Mouse (Mus musculus): ENCODE measurements at regions not wholly inside any gene's neighbourhood (a gene's known extent, or its start where the extent isn't known, plus 50 kb on each side); places are given as distances from the start of the nearest gene placed in this dataset.

DNA sequence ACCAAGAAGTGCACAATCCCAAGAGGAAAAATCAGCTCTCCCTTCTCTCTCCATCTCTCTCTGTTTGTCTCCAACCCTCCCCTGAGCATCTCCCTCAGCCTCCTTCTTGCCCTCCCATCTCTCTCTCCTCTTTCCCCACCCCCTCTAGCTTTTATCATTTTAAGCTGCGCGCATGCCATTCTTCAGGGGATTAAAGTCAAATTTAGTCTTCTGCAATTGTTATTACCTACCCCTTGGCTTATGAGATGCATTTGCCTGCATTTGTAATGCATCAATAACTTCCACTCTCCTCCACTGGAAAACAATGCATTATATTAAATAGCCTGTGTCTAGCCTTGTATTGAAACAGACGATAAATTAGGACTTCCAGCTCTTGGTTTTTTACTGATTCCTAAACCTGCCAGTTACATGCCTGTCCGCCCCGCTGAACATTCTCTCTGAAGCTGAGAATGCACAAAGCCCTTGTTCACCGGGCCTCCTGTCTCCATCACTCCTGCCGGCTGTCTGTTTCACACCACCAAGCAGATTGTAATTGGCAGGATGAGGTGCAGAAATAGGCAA is 429.6 kb downstream of the Prss52 start:
- Histone ChIP-seq H3K4me1 (ENCODE audit: control insufficient read depth, insufficient read depth, low read length) (peaks cover 16% of the 10 kb centered on the region), H3K9ac (replicated peaks; ENCODE audit: low read depth, low read length) (0 out of 2 replicates have a peak overlapping the region, but pooled peaks have one; percentile 22), H3K27ac (ENCODE audit: low read depth, low read length) (peak overlapping the region; percentile 84), H3K9me3 (ENCODE audit: control insufficient read depth, low read length) (no peaks in the 10 kb centered on the region), H3K4me2 (ENCODE audit: low read depth, low read length) (no peak overlapping the region), H3K36me3 (ENCODE audit: control insufficient read depth, insufficient read depth, low read length) (no peaks in the 10 kb centered on the region), H3K27me3 (ENCODE audit: control insufficient read depth, insufficient read depth, low read length) (no peaks in the 10 kb centered on the region), H3K4me3 (ENCODE audit: low read depth, low read length) (no peak overlapping the region)
- WGBS = 14% methylated on average over 7 of the region's 7 CpGs
- ATAC-seq (ENCODE audit: low read depth) = peak; percentile 77

DNA sequence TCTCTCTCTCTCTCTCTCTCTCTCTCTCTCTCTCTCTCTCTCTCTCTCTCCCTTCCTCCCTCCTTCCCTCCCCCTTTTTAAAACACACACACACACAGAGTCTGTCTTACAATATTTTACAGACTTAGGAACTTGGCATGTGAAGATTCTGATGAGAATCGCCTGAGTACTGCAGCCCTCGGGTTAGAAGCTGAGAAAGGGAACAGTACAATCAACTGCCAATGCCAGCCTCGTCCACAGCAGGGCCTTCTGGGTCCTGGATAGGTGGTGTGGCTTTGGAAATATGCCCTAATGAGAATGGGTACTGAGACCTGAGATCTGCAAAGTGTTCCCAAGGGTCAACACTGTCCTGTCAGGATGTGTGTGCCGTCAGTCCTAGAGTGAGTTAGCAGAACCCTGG is 430.1 kb downstream of the Prss52 start:
- WGBS = 22% methylated on average over 4 of the region's 4 CpGs
- Histone ChIP-seq H3K27ac (ENCODE audit: low read depth, low read length) (peak overlapping the region; percentile 84), H3K9ac (replicated peaks; ENCODE audit: low read depth, low read length) (no peak overlapping the region), H3K4me3 (ENCODE audit: low read depth, low read length) (no peak overlapping the region), H3K27me3 (ENCODE audit: control insufficient read depth, insufficient read depth, low read length) (no peaks in the 10 kb centered on the region), H3K36me3 (ENCODE audit: control insufficient read depth, insufficient read depth, low read length) (no peaks in the 10 kb centered on the region), H3K4me2 (ENCODE audit: low read depth, low read length) (0 out of 2 replicates have a peak overlapping the region, but pooled peaks have one; percentile 1), H3K4me1 (ENCODE audit: control insufficient read depth, insufficient read depth, low read length) (peaks cover 16% of the 10 kb centered on the region), H3K9me3 (ENCODE audit: control insufficient read depth, low read length) (no peaks in the 10 kb centered on the region)
- ATAC-seq (ENCODE audit: low read depth) = peak; percentile 39; the same call in 1 of the 2 replicates

DNA sequence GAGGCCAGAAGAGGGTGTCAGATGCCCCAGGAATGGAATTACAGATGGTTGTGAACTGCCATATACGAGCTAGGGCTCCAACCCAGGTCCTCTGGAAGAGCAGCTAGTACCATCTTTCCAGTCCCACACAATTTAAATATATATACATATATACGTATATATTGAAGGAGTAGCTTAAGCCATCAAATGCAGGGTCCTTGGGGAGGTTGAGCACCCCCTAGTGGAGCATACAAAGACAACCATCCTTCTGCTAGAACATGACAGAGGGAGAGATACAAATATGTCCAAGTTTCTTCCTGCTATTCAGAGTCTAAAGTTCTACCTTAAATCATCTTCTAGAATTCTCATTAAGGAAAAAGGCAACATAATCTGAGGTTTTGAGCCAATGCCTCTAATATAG is 435.4 kb downstream of the Prss52 start:
- Histone ChIP-seq H3K27ac (ENCODE audit: low read depth, low read length) (no peak overlapping the region), H3K9me3 (ENCODE audit: control insufficient read depth, low read length) (no peaks in the 10 kb centered on the region), H3K27me3 (ENCODE audit: control insufficient read depth, insufficient read depth, low read length) (no peaks in the 10 kb centered on the region), H3K4me3 (ENCODE audit: low read depth, low read length) (no peak overlapping the region), H3K9ac (replicated peaks; ENCODE audit: low read depth, low read length) (no peak overlapping the region), H3K4me1 (ENCODE audit: control insufficient read depth, insufficient read depth, low read length) (peaks cover 6% of the 10 kb centered on the region), H3K36me3 (ENCODE audit: control insufficient read depth, insufficient read depth, low read length) (no peaks in the 10 kb centered on the region), H3K4me2 (ENCODE audit: low read depth, low read length) (no peak overlapping the region)
- WGBS = 59% methylated on average over 2 of the region's 2 CpGs
- no peak for ATAC-seq (ENCODE audit: low read depth)

DNA sequence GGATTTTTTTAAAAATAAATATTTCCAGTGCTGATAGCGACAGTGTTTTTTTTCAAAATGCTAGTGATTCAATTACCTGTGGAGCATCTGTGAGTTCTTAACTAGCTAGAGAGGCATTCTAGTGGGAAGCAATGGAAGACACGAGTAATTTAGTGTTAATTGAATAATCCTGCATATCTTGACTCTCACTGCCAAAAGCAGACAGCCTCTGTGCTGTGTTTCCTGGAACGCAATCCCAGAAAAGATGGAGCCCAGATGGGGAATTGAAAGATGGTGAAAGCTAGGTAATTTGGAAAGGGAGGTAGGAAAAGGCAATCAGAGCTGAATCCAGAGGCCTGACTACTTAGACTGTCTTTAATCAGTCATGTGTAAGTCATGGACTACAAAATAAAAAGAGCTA is 441.0 kb downstream of the Prss52 start:
- Histone ChIP-seq H3K4me3 (ENCODE audit: low read depth, low read length) (no peak overlapping the region), H3K4me2 (ENCODE audit: low read depth, low read length) (no peak overlapping the region), H3K36me3 (ENCODE audit: control insufficient read depth, insufficient read depth, low read length) (no peaks in the 10 kb centered on the region), H3K27ac (ENCODE audit: low read depth, low read length) (no peak overlapping the region), H3K9ac (replicated peaks; ENCODE audit: low read depth, low read length) (no peak overlapping the region), H3K9me3 (ENCODE audit: control insufficient read depth, low read length) (no peaks in the 10 kb centered on the region), H3K4me1 (ENCODE audit: control insufficient read depth, insufficient read depth, low read length) (no peaks in the 10 kb centered on the region), H3K27me3 (ENCODE audit: control insufficient read depth, insufficient read depth, low read length) (no peaks in the 10 kb centered on the region)
- WGBS = 58% methylated on average over 3 of the region's 3 CpGs
- no peak for ATAC-seq (ENCODE audit: low read depth)

DNA sequence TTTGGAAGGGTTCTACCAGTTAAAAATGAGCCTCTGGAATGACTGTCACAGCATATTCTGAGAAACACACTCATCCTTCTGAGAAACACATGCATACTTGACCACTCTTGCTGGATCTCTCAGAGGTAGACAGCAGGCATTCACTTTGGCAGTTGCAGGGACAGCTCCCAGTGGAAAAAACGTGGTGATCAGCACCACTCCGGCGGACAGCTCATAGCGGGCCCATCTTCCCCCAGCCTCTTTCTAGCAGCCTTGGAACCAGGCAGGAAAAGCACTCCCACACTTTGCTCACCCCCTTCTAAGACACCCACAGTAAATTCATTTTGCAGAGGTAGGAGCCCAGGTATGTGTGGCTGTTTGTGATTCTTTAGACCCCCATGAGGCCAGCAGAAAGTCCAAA is 442.7 kb downstream of the Prss52 start:
- no peak overlapping the region for H3K4me3 ChIP-seq (ENCODE audit: low read depth, low read length)
- H3K4me1 ChIP-seq (ENCODE audit: control insufficient read depth, insufficient read depth, low read length) = no peaks in the 10 kb centered on the region
- H3K4me2 ChIP-seq (ENCODE audit: low read depth, low read length) = no peak overlapping the region
- H3K27me3 ChIP-seq (ENCODE audit: control insufficient read depth, insufficient read depth, low read length) = no peaks in the 10 kb centered on the region
- no peaks in the 10 kb centered on the region for H3K36me3 ChIP-seq (ENCODE audit: control insufficient read depth, insufficient read depth, low read length)
- H3K27ac ChIP-seq (ENCODE audit: low read depth, low read length) = no peak overlapping the region
- no peak for ATAC-seq (ENCODE audit: low read depth)
- no peaks in the 10 kb centered on the region for H3K9me3 ChIP-seq (ENCODE audit: control insufficient read depth, low read length)
- 9% methylated on average over 4 of the region's 4 CpGs for WGBS
- H3K9ac ChIP-seq (replicated peaks; ENCODE audit: low read depth, low read length) = no peak overlapping the region

DNA sequence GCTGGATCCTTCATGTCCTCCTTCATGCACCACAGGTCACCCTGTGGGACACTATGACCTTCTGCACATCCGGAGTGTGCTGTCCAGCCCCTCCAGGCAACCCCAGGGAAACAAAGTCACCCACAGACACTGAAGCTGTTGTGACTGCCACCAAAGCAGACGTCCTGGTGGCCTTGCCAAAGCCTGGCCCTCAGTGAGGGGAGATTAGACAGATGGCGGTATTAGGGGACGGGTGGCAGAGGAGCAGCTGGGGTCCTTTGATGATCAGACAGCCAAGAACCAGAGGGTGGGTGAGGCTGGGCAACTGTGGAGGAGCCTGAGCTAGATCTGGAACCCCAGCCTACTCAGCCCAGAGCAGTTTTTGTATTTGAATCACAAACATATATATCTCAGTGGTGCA is 448.9 kb downstream of the Prss52 start:
- Histone ChIP-seq H3K4me3 (ENCODE audit: low read depth, low read length) (no peak overlapping the region), H3K4me1 (ENCODE audit: control insufficient read depth, insufficient read depth, low read length) (no peaks in the 10 kb centered on the region), H3K9ac (replicated peaks; ENCODE audit: low read depth, low read length) (no peak overlapping the region), H3K4me2 (ENCODE audit: low read depth, low read length) (no peak overlapping the region), H3K9me3 (ENCODE audit: control insufficient read depth, low read length) (no peaks in the 10 kb centered on the region), H3K36me3 (ENCODE audit: control insufficient read depth, insufficient read depth, low read length) (no peaks in the 10 kb centered on the region), H3K27ac (ENCODE audit: low read depth, low read length) (no peak overlapping the region), H3K27me3 (ENCODE audit: control insufficient read depth, insufficient read depth, low read length) (no peaks in the 10 kb centered on the region)
- WGBS = 65% methylated on average over 4 of the region's 4 CpGs
- no peak for ATAC-seq (ENCODE audit: low read depth)

DNA sequence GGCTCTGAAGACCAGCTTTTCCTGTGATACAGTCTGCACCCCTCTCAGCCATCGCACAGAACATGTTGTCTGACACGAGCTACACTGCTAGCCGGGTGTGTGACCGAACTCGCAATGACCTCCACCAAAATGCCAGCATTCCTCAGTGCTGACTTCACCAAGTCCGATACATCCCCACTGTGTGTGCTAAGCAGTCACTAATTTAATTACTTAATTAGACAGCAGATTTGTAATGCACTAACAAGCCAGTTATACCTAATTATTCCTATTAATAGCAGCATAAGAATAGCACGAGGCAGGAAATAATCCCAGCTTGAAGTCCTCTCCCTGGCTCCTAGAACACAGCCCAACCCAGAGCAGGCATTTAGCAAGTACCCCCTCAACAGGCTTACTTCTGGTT is 452.0 kb downstream of the Prss52 start:
- H3K27ac ChIP-seq (ENCODE audit: low read depth, low read length) = no peak overlapping the region
- ATAC-seq (ENCODE audit: low read depth) = no peak
- H3K9ac ChIP-seq (replicated peaks; ENCODE audit: low read depth, low read length) = no peak overlapping the region
- no peaks in the 10 kb centered on the region for H3K27me3 ChIP-seq (ENCODE audit: control insufficient read depth, insufficient read depth, low read length)
- no peaks in the 10 kb centered on the region for H3K9me3 ChIP-seq (ENCODE audit: control insufficient read depth, low read length)
- WGBS = 86% methylated on average over 7 of the region's 7 CpGs
- no peaks in the 10 kb centered on the region for H3K4me1 ChIP-seq (ENCODE audit: control insufficient read depth, insufficient read depth, low read length)
- H3K36me3 ChIP-seq (ENCODE audit: control insufficient read depth, insufficient read depth, low read length) = no peaks in the 10 kb centered on the region
- no peak overlapping the region for H3K4me3 ChIP-seq (ENCODE audit: low read depth, low read length)
- no peak overlapping the region for H3K4me2 ChIP-seq (ENCODE audit: low read depth, low read length)

DNA sequence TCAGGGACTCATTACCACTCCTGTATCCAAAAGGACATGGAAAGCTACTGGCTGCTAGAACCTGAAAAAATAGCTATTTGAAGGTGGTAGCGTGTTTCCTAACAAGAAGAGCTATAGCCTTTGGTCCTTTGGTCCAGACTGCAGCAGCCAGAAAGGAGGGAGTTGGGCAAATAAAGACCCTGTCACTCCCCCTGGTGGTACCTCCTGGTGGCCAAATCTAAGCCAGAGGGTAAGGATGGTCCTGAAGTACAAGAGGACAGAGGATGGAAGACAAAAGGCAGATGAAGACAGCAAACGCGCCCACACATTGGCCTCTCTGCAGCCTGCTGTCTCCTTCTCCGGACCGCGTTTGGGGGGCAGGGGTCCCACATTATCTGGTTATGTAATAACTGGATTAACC is 453.4 kb downstream of the Prss52 start:
- Histone ChIP-seq H3K9me3 (ENCODE audit: control insufficient read depth, low read length) (no peaks in the 10 kb centered on the region), H3K27ac (ENCODE audit: low read depth, low read length) (no peak overlapping the region), H3K9ac (replicated peaks; ENCODE audit: low read depth, low read length) (no peak overlapping the region), H3K36me3 (ENCODE audit: control insufficient read depth, insufficient read depth, low read length) (no peaks in the 10 kb centered on the region), H3K27me3 (ENCODE audit: control insufficient read depth, insufficient read depth, low read length) (no peaks in the 10 kb centered on the region), H3K4me2 (ENCODE audit: low read depth, low read length) (no peak overlapping the region), H3K4me1 (ENCODE audit: control insufficient read depth, insufficient read depth, low read length) (no peaks in the 10 kb centered on the region), H3K4me3 (ENCODE audit: low read depth, low read length) (no peak overlapping the region)
- ATAC-seq (ENCODE audit: low read depth) = no peak
- WGBS = 67% methylated on average over 6 of the region's 6 CpGs

DNA sequence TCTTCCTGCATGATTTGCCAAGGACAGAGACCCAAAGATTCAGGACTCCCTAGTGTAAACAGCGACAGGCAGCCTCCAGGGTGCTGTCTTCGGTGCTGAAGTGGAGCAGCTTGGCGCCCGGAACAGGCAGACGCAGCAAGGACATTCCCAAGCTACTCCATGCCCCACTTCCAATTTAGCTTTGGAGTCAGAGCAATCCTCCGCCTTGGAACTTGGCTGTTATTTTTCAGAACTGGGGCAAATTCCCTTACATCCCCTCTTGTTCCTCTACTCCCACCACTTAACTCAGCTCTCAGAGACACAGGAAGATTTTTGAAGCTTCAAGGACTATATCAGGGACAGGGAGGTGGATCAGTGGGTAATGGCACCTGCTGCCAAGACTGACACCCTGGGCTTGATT is 464.6 kb downstream of the Prss52 start:
- Histone ChIP-seq H3K36me3 (ENCODE audit: control insufficient read depth, insufficient read depth, low read length) (no peaks in the 10 kb centered on the region), H3K9me3 (ENCODE audit: control insufficient read depth, low read length) (no peaks in the 10 kb centered on the region), H3K4me1 (ENCODE audit: control insufficient read depth, insufficient read depth, low read length) (no peaks in the 10 kb centered on the region), H3K9ac (replicated peaks; ENCODE audit: low read depth, low read length) (no peak overlapping the region), H3K4me3 (ENCODE audit: low read depth, low read length) (no peak overlapping the region), H3K27me3 (ENCODE audit: control insufficient read depth, insufficient read depth, low read length) (no peaks in the 10 kb centered on the region), H3K27ac (ENCODE audit: low read depth, low read length) (no peak overlapping the region), H3K4me2 (ENCODE audit: low read depth, low read length) (no peak overlapping the region)
- no peak for ATAC-seq (ENCODE audit: low read depth)
- WGBS = 15% methylated on average over 6 of the region's 6 CpGs

Data from neural tube, embryonic 14.5 days (tissue).